Mouse (Mus musculus): ENCODE results near the gene Invs. TPM values are rescaled to one million over a fixed set of nuclear protein-coding genes. Genes with fewer than 3 reads are reported as not detected.
A peak's percentile ranks its signal among the peaks of the same experiment; 100 is the strongest.

The Invs gene
- polyA plus RNA-seq (2015; fragmentation: Nextera tagmentation; extraction: Ambion mirVana), result 10.4 and 10.8 TPM in 2 replicates

DNA sequence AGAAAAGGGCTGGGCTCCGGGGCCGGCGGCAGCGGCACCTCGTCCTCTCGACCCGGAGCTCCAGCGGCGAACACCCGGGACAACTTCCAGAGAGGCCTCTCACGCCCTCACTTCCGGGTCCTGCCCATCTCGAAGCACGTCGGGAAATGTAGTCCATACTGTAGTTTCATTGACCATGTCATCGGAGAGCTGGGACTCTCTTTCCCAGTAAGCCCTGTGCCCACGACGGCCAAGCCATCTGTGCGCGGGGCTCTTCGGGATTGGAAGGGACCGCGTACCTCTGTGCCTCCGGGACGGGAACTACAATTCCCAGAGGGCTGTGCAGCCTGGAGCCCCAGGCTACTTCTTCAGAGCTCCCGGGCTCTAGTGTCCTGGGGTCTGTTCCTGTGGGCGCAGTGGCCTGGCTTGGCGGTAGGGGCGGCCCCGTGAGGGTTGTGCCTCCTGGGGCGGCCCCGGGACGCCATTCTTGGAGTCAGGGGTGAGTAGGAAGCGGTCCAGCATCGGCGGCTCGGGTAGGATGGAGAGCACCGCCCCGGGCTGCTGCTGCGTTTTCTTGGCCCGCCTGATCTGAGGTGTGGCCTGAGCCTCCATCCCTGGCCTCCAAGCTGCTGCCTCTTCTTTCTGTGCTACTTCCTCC is at the start of gene Invs, which contains the start of gene Erp44:
Gene Invs (plus strand): TSS at position 263 of the 637 bp plus-strand sequence.
Gene Erp44 (minus strand): TSS at position 61 of the 637 bp plus-strand sequence.
- Histone ChIP-seq H3K27me3 (no peaks in the 10 kb centered on the region), H3K9ac (peak within 1 kb of the TSS; percentile 93), H3K4me1 (peaks cover 12% of the 10 kb centered on the region), H3K36me3 (no peaks in the 10 kb centered on the region), H3K27ac (peak within 1 kb of the TSS; percentile 73), H3K4me2 (peak within 1 kb of the TSS; percentile 83), H3K4me3 (peak within 1 kb of the TSS; percentile 88), H3K9me3 (no peaks in the 10 kb centered on the region)
- WGBS, result under 1% methylated on average over 41 of the region's 41 CpGs
- peak; percentile 100 for ATAC-seq (ENCODE audit: borderline replicate concordance, extremely low read depth, low FRiP score, low TSS enrichment)

DNA sequence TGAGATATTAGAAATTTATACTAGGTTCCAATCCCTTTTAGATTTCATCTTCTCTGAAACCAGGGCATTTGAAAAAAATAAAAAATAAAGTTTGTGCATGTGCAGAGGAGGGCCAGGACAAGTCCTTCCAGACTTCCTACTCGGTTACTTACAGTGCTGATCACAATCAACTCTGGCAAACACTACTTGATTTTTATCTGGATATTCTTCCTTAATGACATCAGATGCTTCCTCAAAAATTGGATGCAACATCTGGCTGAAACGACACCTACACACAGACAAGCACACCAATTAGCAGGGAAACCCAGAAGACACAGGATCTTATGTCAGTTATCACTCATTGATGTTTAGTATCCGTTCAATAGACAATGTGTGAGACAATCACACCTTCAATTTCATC is 42.8 kb upstream of the Invs start:
- no peak overlapping the region for H3K4me2 ChIP-seq
- 67% methylated on average over 3 of the region's 3 CpGs for WGBS
- no peak overlapping the region for H3K27ac ChIP-seq
- no peak overlapping the region for H3K9ac ChIP-seq
- H3K9me3 ChIP-seq, result no peaks in the 10 kb centered on the region
- H3K36me3 ChIP-seq, result peaks cover 6% of the 10 kb centered on the region; the same call in 1 of the 2 replicates
- no peaks in the 10 kb centered on the region for H3K27me3 ChIP-seq
- H3K4me3 ChIP-seq, result no peak overlapping the region
- H3K4me1 ChIP-seq, result no peaks in the 10 kb centered on the region
- no peak for ATAC-seq (ENCODE audit: borderline replicate concordance, extremely low read depth, low FRiP score, low TSS enrichment)

DNA sequence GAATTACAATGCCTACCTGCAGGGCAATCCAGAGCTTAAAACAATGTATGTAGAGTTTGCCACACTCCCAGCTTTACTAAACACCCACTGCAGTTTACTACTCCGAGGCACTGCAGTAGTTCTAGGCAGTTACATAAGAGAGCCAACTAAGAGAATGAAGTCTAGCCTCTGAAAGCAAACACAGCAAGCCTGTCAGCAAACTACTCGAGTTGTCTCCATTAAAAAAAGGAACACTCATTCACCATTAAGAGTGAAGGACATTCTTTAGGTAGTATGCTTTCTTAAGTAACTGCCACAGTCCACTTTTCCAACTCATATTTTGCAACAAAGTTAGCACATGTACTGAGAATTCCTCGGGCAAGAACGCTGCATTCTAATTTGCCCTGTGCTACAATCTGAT is 40.5 kb upstream of the Invs start:
- no peak overlapping the region for H3K27ac ChIP-seq
- H3K27me3 ChIP-seq, result no peaks in the 10 kb centered on the region
- no peak overlapping the region for H3K9ac ChIP-seq
- peaks cover 6% of the 10 kb centered on the region; the same call in 1 of the 2 replicates for H3K36me3 ChIP-seq
- no peak overlapping the region for H3K4me2 ChIP-seq
- ATAC-seq (ENCODE audit: borderline replicate concordance, extremely low read depth, low FRiP score, low TSS enrichment), result no peak
- no peaks in the 10 kb centered on the region for H3K9me3 ChIP-seq
- 59% methylated on average over 4 of the region's 4 CpGs for WGBS
- no peaks in the 10 kb centered on the region for H3K4me1 ChIP-seq
- no peak overlapping the region for H3K4me3 ChIP-seq

DNA sequence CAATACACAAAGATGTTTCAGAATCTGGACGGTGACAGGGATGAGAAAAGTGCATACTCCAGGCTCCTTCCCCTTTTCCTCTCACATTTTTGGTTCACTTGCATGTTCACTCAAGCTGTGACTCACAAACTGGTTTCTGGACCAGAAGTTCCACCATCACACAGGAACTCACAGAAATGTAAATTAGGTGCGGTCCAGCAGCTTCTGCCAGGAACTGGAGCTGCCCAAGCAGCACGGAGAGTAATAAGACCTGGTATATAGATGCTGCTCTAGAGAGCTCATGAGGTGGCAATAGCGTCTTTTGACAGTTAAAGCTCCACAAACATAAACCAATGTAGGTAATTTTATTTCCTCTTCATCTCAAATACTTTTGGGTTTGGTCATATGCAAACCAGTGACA is 37.1 kb upstream of the Invs start:
- ATAC-seq (ENCODE audit: borderline replicate concordance, extremely low read depth, low FRiP score, low TSS enrichment), result no peak
- Histone ChIP-seq H3K27ac (no peak overlapping the region), H3K4me1 (no peaks in the 10 kb centered on the region), H3K9me3 (no peaks in the 10 kb centered on the region), H3K4me2 (no peak overlapping the region), H3K36me3 (no peaks in the 10 kb centered on the region), H3K4me3 (no peak overlapping the region), H3K27me3 (no peaks in the 10 kb centered on the region), H3K9ac (no peak overlapping the region)
- 88% methylated on average over 4 of the region's 4 CpGs for WGBS

DNA sequence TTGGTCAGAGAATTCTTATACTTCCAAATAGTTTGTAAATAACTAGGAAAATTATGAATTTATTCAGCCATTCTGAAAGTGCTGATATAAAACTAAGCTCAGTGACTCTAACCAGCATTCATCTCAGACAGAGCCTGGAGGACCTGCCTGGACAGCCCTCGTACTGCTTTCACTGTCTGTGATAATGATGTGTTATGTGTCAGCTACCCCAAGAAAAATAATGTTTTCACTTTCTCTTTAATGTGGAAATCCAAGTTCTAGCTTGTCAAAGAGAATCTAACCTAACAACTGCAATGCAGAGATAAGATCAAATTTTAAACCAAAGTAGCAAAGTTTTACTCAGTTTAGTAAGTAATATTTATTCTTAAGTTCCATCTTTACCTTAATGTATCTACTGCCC is 35.8 kb upstream of the Invs start:
- Histone ChIP-seq H3K4me1 (no peaks in the 10 kb centered on the region), H3K27ac (no peak overlapping the region), H3K9ac (no peak overlapping the region), H3K27me3 (no peaks in the 10 kb centered on the region), H3K36me3 (no peaks in the 10 kb centered on the region), H3K4me2 (no peak overlapping the region), H3K4me3 (no peak overlapping the region), H3K9me3 (no peaks in the 10 kb centered on the region)
- ATAC-seq (ENCODE audit: borderline replicate concordance, extremely low read depth, low FRiP score, low TSS enrichment), result no peak
- whole genome bisulfite sequencing, result 30% methylated on average over 1 of the region's 1 CpGs

DNA sequence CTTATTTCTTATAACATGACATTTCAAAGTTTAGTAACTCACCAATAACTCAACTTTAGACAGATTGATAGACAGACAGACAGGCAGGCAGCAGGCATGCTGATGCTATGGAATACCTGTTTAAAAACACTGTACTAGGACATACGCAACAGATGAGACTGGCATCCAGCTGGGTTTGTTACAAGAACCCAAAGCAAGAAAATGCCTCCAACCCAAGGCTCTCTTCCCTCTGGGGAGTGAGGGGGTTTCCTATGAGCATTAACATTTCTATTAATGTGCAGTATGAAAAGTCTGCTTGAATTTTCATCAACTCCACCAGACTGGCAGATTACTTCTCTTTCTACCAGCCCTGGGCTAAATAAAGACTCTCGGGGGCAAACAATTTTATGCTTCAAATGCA is 35.3 kb upstream of the Invs start:
- H3K36me3 ChIP-seq, result no peaks in the 10 kb centered on the region
- 82% methylated on average over 2 of the region's 2 CpGs for WGBS

DNA sequence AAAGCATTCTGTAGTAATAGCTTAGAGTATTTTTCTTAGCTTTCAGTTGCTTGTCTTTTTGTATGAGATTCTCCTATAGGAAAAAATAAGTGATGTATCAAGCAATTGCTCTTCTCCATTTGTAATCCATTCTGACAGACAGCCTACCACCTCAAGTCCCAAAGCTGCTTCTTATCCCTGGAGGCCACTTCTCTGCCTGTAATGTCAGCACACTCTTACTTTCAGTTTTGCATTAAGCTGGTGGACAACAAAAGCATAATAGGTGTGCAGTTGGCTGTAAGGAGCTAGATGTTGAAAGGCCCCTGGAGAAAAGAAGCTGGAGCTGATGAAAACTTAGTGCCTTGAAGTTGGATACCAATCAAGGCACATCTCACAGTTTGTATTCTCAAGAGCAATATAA is 26.3 kb upstream of the Invs start:
- no peak for ATAC-seq (ENCODE audit: borderline replicate concordance, extremely low read depth, low FRiP score, low TSS enrichment)
- H3K9ac ChIP-seq, result no peak overlapping the region
- no peaks in the 10 kb centered on the region for H3K4me1 ChIP-seq
- H3K4me2 ChIP-seq, result no peak overlapping the region
- H3K9me3 ChIP-seq, result no peaks in the 10 kb centered on the region
- H3K36me3 ChIP-seq, result no peaks in the 10 kb centered on the region
- no peak overlapping the region for H3K27ac ChIP-seq
- H3K27me3 ChIP-seq, result no peaks in the 10 kb centered on the region
- no peak overlapping the region for H3K4me3 ChIP-seq

More for the DNA sequence above, 35.3 kb upstream of the Invs start:
- no peaks in the 10 kb centered on the region for H3K4me1 ChIP-seq
- H3K4me2 ChIP-seq, result no peak overlapping the region
- no peaks in the 10 kb centered on the region for H3K27me3 ChIP-seq
- H3K27ac ChIP-seq, result no peak overlapping the region
- H3K4me3 ChIP-seq, result no peak overlapping the region
- no peak for ATAC-seq (ENCODE audit: borderline replicate concordance, extremely low read depth, low FRiP score, low TSS enrichment)
- no peak overlapping the region for H3K9ac ChIP-seq
- H3K9me3 ChIP-seq, result no peaks in the 10 kb centered on the region

DNA sequence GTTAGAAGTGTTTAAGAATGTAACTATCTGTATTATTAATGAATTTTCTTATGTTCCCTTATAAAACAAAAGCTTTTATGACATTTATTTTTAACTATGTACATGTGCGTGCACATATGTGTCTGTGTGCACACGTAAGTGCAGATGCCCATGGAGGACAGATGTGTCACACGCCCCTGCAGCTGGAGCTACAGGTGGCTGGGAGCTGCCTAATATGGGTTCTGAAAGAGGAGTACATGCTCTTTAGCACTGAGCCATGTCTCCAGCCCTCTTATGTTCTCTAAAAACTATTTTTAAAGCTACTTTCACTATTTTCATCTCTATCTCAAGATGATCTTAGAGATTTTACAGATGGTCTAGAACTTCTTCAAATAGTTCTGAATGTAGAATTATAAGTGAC is 21.5 kb upstream of the Invs start:
- Histone ChIP-seq H3K27ac (no peak overlapping the region), H3K4me3 (no peak overlapping the region), H3K9me3 (no peaks in the 10 kb centered on the region), H3K4me1 (no peaks in the 10 kb centered on the region), H3K36me3 (no peaks in the 10 kb centered on the region), H3K27me3 (no peaks in the 10 kb centered on the region), H3K9ac (no peak overlapping the region), H3K4me2 (no peak overlapping the region)
- WGBS, result 86% methylated on average over 3 of the region's 3 CpGs
- no peak for ATAC-seq (ENCODE audit: borderline replicate concordance, extremely low read depth, low FRiP score, low TSS enrichment)

DNA sequence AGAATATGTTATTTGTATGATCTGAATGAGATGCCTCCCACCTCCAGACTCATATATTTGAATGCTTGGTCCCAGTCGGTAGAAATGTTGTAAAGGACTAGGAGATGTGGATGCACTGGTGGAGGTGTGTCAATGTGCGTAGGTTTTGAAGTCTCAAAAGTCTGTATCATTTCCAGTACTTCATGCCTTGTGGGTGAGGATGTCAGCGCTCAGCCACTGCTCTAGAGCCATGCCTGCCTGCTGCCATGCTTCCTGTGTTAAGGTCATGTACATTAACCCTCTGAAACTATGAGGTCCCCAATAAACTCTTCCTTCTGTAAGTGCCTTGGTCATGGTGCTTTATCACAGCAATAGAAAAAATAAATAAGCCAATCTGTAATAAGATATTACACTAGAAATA is 11.9 kb upstream of the Invs start:
- 80% methylated on average over 3 of the region's 3 CpGs for WGBS

DNA sequence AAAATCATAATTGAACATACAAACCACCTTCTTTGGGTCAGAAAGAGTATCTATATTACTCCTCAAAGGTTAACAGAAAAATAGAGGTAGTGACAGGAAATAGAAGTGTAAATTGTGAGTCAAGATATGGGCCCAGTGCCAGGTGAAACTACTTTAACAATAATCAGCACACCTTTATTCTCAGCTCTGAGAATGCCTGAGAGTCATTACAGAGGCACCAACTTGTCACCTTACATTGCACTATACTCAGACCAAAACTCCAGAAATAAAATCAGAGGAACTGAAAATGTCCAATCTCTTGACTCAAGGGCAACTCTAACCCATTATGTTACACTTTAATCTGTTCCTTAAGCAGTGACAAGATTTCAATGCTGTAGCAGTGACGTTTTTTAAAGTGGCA is 11.4 kb upstream of the Invs start:
- H3K27ac ChIP-seq, result no peak overlapping the region
- ATAC-seq (ENCODE audit: borderline replicate concordance, extremely low read depth, low FRiP score, low TSS enrichment), result no peak
- H3K4me3 ChIP-seq, result no peak overlapping the region
- WGBS, result 83% methylated on average over 1 of the region's 1 CpGs
- H3K4me1 ChIP-seq, result no peaks in the 10 kb centered on the region; the same call in 1 of the 2 replicates
- no peaks in the 10 kb centered on the region for H3K9me3 ChIP-seq
- H3K27me3 ChIP-seq, result no peaks in the 10 kb centered on the region
- H3K36me3 ChIP-seq, result no peaks in the 10 kb centered on the region
- H3K4me2 ChIP-seq, result no peak overlapping the region
- no peak overlapping the region for H3K9ac ChIP-seq

More for the DNA sequence above, 11.9 kb upstream of the Invs start:
- ATAC-seq (ENCODE audit: borderline replicate concordance, extremely low read depth, low FRiP score, low TSS enrichment), result no peak
- no peaks in the 10 kb centered on the region for H3K36me3 ChIP-seq
- H3K9ac ChIP-seq, result no peak overlapping the region
- H3K9me3 ChIP-seq, result no peaks in the 10 kb centered on the region
- no peak overlapping the region for H3K4me2 ChIP-seq
- no peaks in the 10 kb centered on the region; the same call in 1 of the 2 replicates for H3K4me1 ChIP-seq
- no peak overlapping the region for H3K4me3 ChIP-seq
- no peak overlapping the region for H3K27ac ChIP-seq
- H3K27me3 ChIP-seq, result no peaks in the 10 kb centered on the region

DNA sequence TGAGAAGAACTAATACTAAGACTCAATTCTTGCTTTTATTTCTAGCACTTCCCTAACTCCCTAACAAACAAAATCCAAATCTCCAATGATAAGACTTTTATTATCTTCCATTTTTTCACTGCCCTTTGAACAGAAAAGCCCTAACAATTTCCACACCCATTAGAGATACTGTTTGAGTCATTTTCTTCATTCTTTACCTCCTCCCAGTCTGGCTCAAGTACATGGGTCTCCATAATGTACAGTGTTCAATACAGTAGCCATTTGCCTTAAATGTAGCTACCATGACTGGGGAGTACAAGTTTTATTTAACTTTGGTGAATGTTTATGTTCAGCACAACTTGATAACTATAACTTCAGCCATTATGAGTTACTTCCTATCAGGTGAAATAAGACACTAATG is 9.0 kb upstream of the Invs start:
- Histone ChIP-seq H3K4me1 (no peaks in the 10 kb centered on the region; the same call in 1 of the 2 replicates), H3K4me2 (no peak overlapping the region), H3K27ac (no peak overlapping the region), H3K27me3 (no peaks in the 10 kb centered on the region), H3K4me3 (no peak overlapping the region), H3K36me3 (no peaks in the 10 kb centered on the region), H3K9me3 (no peaks in the 10 kb centered on the region), H3K9ac (no peak overlapping the region)
- no peak for ATAC-seq (ENCODE audit: borderline replicate concordance, extremely low read depth, low FRiP score, low TSS enrichment)

DNA sequence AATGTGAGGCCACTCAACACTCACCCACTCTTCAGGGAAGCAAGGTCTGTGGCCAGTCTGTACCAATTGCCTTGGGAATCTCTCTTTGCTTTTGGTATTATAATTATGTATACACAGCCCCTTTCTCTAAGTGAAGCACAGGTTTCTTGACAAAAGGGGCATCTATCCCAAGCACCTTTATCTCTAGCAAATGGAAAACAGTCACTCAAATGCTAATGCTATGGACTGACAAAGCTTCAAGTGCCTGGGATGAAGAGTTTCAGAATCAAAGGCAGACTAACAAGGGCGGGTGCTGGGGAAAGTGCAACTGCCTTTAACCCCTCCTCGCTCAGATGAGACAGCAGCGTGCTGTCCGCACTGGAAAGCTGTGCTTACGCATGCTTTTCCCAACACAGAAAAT is 7.7 kb upstream of the Invs start:
- no peak overlapping the region for H3K9ac ChIP-seq
- no peak for ATAC-seq (ENCODE audit: borderline replicate concordance, extremely low read depth, low FRiP score, low TSS enrichment)
- no peaks in the 10 kb centered on the region for H3K36me3 ChIP-seq
- H3K9me3 ChIP-seq, result no peaks in the 10 kb centered on the region
- no peaks in the 10 kb centered on the region for H3K27me3 ChIP-seq
- no peaks in the 10 kb centered on the region; the same call in 1 of the 2 replicates for H3K4me1 ChIP-seq
- no peak overlapping the region for H3K4me2 ChIP-seq
- no peak overlapping the region for H3K27ac ChIP-seq
- 48% methylated on average over 5 of the region's 5 CpGs for WGBS
- no peak overlapping the region for H3K4me3 ChIP-seq

Measured in lung, embryonic 15.5 days (tissue).